Mouse (Mus musculus) intestine, embryonic 14.5 days (tissue): ENCODE results near the gene Nsun4. TPM values are rescaled to one million over a fixed set of nuclear protein-coding genes. Genes with fewer than 3 reads are reported as not detected.

Source experiments
- ATAC-seq: fragments of 200-750 bp; cut with Nextera tagmentation; replicated peaks from 2 replicates; pipeline ENCODE4 v1.8.0; 2017; ENCODE audit warnings: low read depth, moderate number of reproducible peaks, moderate TSS enrichment, moderate library complexity; ENCODE audit not compliant: low FRiP score, low TSS enrichment
- DNase-seq: peaks from one replicate; pipeline ENCODE4 v3.0.0-alpha.2; 2018; ENCODE audit warnings: low spot score
- H3K27ac ChIP-seq: fragments of 300-500 bp; sonication (generic); 2 replicates; pipeline ENCODE4 v1.5.1; 2014; ENCODE audit warnings: low read depth, mild to moderate bottlenecking, control low read depth
- H3K27me3 ChIP-seq: fragments of 300-500 bp; sonication (generic); replicated peaks from 2 replicates; pipeline ENCODE4 v1.6.1; 2014; ENCODE audit warnings: low read length, control low read depth; ENCODE audit not compliant: control insufficient read depth, insufficient read depth
- H3K36me3 ChIP-seq: fragments of 300-500 bp; sonication (generic); 2 replicates; pipeline ENCODE4 v1.6.1; 2014; ENCODE audit warnings: low read length, control low read depth; ENCODE audit not compliant: control insufficient read depth, insufficient read depth
- H3K4me1 ChIP-seq: fragments of 300-500 bp; sonication (generic); replicated peaks from 2 replicates; pipeline ENCODE4 v1.6.1; 2014; ENCODE audit warnings: low read length, control low read depth, mixed read lengths; ENCODE audit not compliant: control insufficient read depth, insufficient read depth
- H3K4me2 ChIP-seq: fragments of 300-500 bp; sonication (generic); 2 replicates; pipeline ENCODE4 v1.6.1; 2014; ENCODE audit warnings: low read length
- H3K4me3 ChIP-seq: fragments of 300-500 bp; sonication (generic); 2 replicates; pipeline ENCODE4 v1.5.1; 2014; ENCODE audit warnings: low read depth, low read length, control low read depth, mixed read lengths
- H3K9ac ChIP-seq: fragments of 300-500 bp; sonication (generic); 2 replicates; pipeline ENCODE4 v1.6.1; 2014; ENCODE audit warnings: mild to moderate bottlenecking, low read length
- H3K9me3 ChIP-seq: fragments of 300-500 bp; sonication (generic); 2 replicates; pipeline ENCODE4 v1.6.1; 2016; ENCODE audit warnings: low read length, control low read depth; ENCODE audit not compliant: control insufficient read depth
- WGBS: fragments of 180-500 bp; shearing (Covaris S2); extraction: QIAGEN DNeasy Blood & Tissue Kit; methylation state at CpG from one replicate; pipeline ENCODE4 v1.1.7; 2014; 5-methylcytosine and 5-hydroxymethylcytosine counted together
- polyA plus RNA-seq: library from polyadenylated mRNA; unstranded; fragments of >200 nt; fragmentation: Nextera tagmentation; extraction: Ambion mirVana; gene quantifications from 2 replicates; pipeline ENCODE4 v1.2.1, GENCODE M21; 2014

Gene Nsun4
- polyA plus RNA-seq, 1 experiment from 2014 or later, result 21.6 TPM

GRCm38 (mm10) chr4:116001206-116001605 lies 52.5 kb downstream of the Nsun4 start:
- no peaks in the 10 kb centered on the region for H3K9me3 ChIP-seq
- no peaks in the 10 kb centered on the region for H3K4me1 ChIP-seq
- ATAC-seq (no peak), DNase-seq (no peak)
- H3K4me3 ChIP-seq, result no peak overlapping the region
- no peaks in the 10 kb centered on the region for H3K36me3 ChIP-seq
- no peaks in the 10 kb centered on the region for H3K27me3 ChIP-seq
- no peak overlapping the region for H3K27ac ChIP-seq
- no peak overlapping the region for H3K9ac ChIP-seq
- no peak overlapping the region for H3K4me2 ChIP-seq
- 72% methylated on average over 4 of the region's 4 CpGs for WGBS

GRCm38 (mm10) chr4:116000671-116001070 lies 53.0 kb downstream of the Nsun4 start:
- 28% methylated on average over 6 of the region's 6 CpGs for WGBS
- no peak overlapping the region for H3K27ac ChIP-seq
- no peaks in the 10 kb centered on the region for H3K36me3 ChIP-seq
- no peaks in the 10 kb centered on the region for H3K9me3 ChIP-seq
- DNase-seq (no peak), ATAC-seq (no peak)
- no peak overlapping the region for H3K4me3 ChIP-seq
- no peak overlapping the region for H3K9ac ChIP-seq
- H3K27me3 ChIP-seq, result no peaks in the 10 kb centered on the region
- no peaks in the 10 kb centered on the region for H3K4me1 ChIP-seq
- no peak overlapping the region for H3K4me2 ChIP-seq

GRCm38 (mm10) chr4:115996729-115997128 lies 56.9 kb downstream of the Nsun4 start:
- WGBS, result 79% methylated on average over 4 of the region's 4 CpGs
- ATAC-seq, result no peak
- H3K36me3 ChIP-seq, result no peaks in the 10 kb centered on the region
- no peaks in the 10 kb centered on the region for H3K27me3 ChIP-seq
- H3K4me1 ChIP-seq, result no peaks in the 10 kb centered on the region
- no peak overlapping the region for H3K9ac ChIP-seq
- H3K4me3 ChIP-seq, result no peak overlapping the region
- H3K27ac ChIP-seq, result no peak overlapping the region
- H3K4me2 ChIP-seq, result no peak overlapping the region
- peaks cover under 1% of the 10 kb centered on the region; the same call in 1 of the 2 replicates for H3K9me3 ChIP-seq
- no peak for DNase-seq

GRCm38 (mm10) chr4:115995376-115995730 lies 58.3 kb downstream of the Nsun4 start:
- Histone ChIP-seq H3K27me3 (no peaks in the 10 kb centered on the region), H3K9ac (no peak overlapping the region), H3K4me2 (no peak overlapping the region), H3K27ac (no peak overlapping the region), H3K36me3 (no peaks in the 10 kb centered on the region), H3K4me3 (no peak overlapping the region), H3K4me1 (no peaks in the 10 kb centered on the region), H3K9me3 (peaks cover 5% of the 10 kb centered on the region; the same call in 1 of the 2 replicates)
- ATAC-seq (no peak), DNase-seq (no peak)
- WGBS, result 80% methylated on average over 2 of the region's 2 CpGs

- no peak for ATAC-seq
- no peak overlapping the region for H3K4me3 ChIP-seq
- WGBS, result 87% methylated on average over 16 of the region's 16 CpGs
- H3K27ac ChIP-seq, result no peak overlapping the region
- H3K4me1 ChIP-seq, result no peaks in the 10 kb centered on the region
- no peak for DNase-seq
- H3K36me3 ChIP-seq, result no peaks in the 10 kb centered on the region
- peaks cover 5% of the 10 kb centered on the region; the same call in 1 of the 2 replicates for H3K9me3 ChIP-seq
- H3K9ac ChIP-seq, result no peak overlapping the region
- no peaks in the 10 kb centered on the region for H3K27me3 ChIP-seq
- H3K4me2 ChIP-seq, result no peak overlapping the region
Measured at GRCm38 (mm10) chr4:115994662-115995375, 58.9 kb downstream of the Nsun4 start.

GRCm38 (mm10) chr4:115989382-115989781 lies 64.3 kb downstream of the Nsun4 start:
- no peaks in the 10 kb centered on the region for H3K4me1 ChIP-seq
- H3K9ac ChIP-seq, result no peak overlapping the region
- no peak overlapping the region for H3K27ac ChIP-seq
- 72% methylated on average over 7 of the region's 7 CpGs for WGBS
- H3K36me3 ChIP-seq, result no peaks in the 10 kb centered on the region
- H3K4me3 ChIP-seq, result no peak overlapping the region
- no peak for ATAC-seq
- 0 out of 2 replicates have a peak, but pooled peaks cover under 1% of the 10 kb centered on the region for H3K27me3 ChIP-seq
- H3K4me2 ChIP-seq, result no peak overlapping the region
- peaks cover 5% of the 10 kb centered on the region; the same call in 1 of the 2 replicates for H3K9me3 ChIP-seq
- DNase-seq, result no peak

GRCm38 (mm10) chr4:115987858-115988530 lies 65.7 kb downstream of the Nsun4 start:
- WGBS, result 70% methylated on average over 5 of the region's 5 CpGs
- no peak for ATAC-seq
- no peak overlapping the region for H3K27ac ChIP-seq

GRCm38 (mm10) chr4:115987436-115987835 lies 66.2 kb downstream of the Nsun4 start:
- 81% methylated on average over 1 of the region's 1 CpGs for WGBS
- Histone ChIP-seq H3K4me2 (no peak overlapping the region), H3K9me3 (peaks cover 5% of the 10 kb centered on the region; the same call in 1 of the 2 replicates), H3K36me3 (no peaks in the 10 kb centered on the region), H3K9ac (no peak overlapping the region), H3K4me1 (no peaks in the 10 kb centered on the region), H3K27ac (no peak overlapping the region), H3K4me3 (no peak overlapping the region), H3K27me3 (0 out of 2 replicates have a peak, but pooled peaks cover 8% of the 10 kb centered on the region)
- DNase-seq (no peak), ATAC-seq (no peak)

More at GRCm38 (mm10) chr4:115987858-115988530, 65.7 kb downstream of the Nsun4 start:
- Histone ChIP-seq H3K9me3 (peaks cover 5% of the 10 kb centered on the region; the same call in 1 of the 2 replicates), H3K4me1 (no peaks in the 10 kb centered on the region), H3K9ac (no peak overlapping the region), H3K36me3 (no peaks in the 10 kb centered on the region), H3K27me3 (0 out of 2 replicates have a peak, but pooled peaks cover 8% of the 10 kb centered on the region), H3K4me2 (no peak overlapping the region), H3K4me3 (no peak overlapping the region)
- DNase-seq, result no peak
